Mouse (Mus musculus) midbrain, postnatal 0 days (tissue): ENCODE data around the gene F3. TPM values are rescaled to one million over a fixed set of nuclear protein-coding genes. Genes with fewer than 3 reads are reported as not detected.

Experiments used
- ATAC-seq: fragments of 200-750 bp; cut with Nextera tagmentation; 2 replicates; pipeline ENCODE4 v1.8.0; 2017; ENCODE audit warnings: moderate number of reproducible peaks, mild to moderate bottlenecking, moderate TSS enrichment, moderate library complexity; ENCODE audit not compliant: low FRiP score
- DNase-seq: peaks from one replicate; pipeline ENCODE4 v3.0.0-alpha.2; 2015; ENCODE audit warnings: low spot score
- H3K27ac ChIP-seq: fragments of 300-500 bp; sonication (generic); 2 replicates; pipeline ENCODE4 v1.5.1; 2014; ENCODE audit warnings: low read depth, mild to moderate bottlenecking, low read length, mixed read lengths
- H3K27me3 ChIP-seq: fragments of 300-500 bp; sonication (generic); 2 replicates; pipeline ENCODE4 v1.6.1; 2014; ENCODE audit warnings: low read length, control low read depth, mixed read lengths; ENCODE audit not compliant: insufficient read depth
- H3K36me3 ChIP-seq: fragments of 300-500 bp; sonication (generic); 2 replicates; pipeline ENCODE4 v1.6.1; 2014; ENCODE audit warnings: low read length, control low read depth, mixed read lengths; ENCODE audit not compliant: insufficient read depth
- H3K4me1 ChIP-seq: fragments of 300-500 bp; sonication (generic); 2 replicates; pipeline ENCODE4 v1.6.1; 2014; ENCODE audit warnings: mild to moderate bottlenecking, control low read depth, antibody characterized with exemption, low read length, mixed read lengths; ENCODE audit not compliant: insufficient read depth
- H3K4me2 ChIP-seq: fragments of 300-500 bp; sonication (generic); 2 replicates; pipeline ENCODE4 v1.6.1; 2014; ENCODE audit warnings: low read depth, mild to moderate bottlenecking, low read length, mixed read lengths; ENCODE audit not compliant: poor library complexity, severe bottlenecking
- H3K4me3 ChIP-seq: fragments of 300-500 bp; sonication (generic); 2 replicates; pipeline ENCODE4 v1.5.1; 2014; ENCODE audit warnings: low read depth, mild to moderate bottlenecking, low read length, moderate library complexity
- H3K9ac ChIP-seq: fragments of 300-500 bp; sonication (generic); replicated peaks from 2 replicates; pipeline ENCODE4 v1.6.1; 2014; ENCODE audit warnings: mild to moderate bottlenecking, low read length, moderate library complexity, mixed read lengths; ENCODE audit not compliant: poor library complexity, severe bottlenecking
- H3K9me3 ChIP-seq: fragments of 300-500 bp; sonication (generic); 2 replicates; pipeline ENCODE4 v1.6.1; 2016; ENCODE audit warnings: low read length, control low read depth
- CTCF ChIP-seq: IDR thresholded peaks from 2 replicates; pipeline ENCODE4 v1.5.1; 2016; ENCODE audit warnings: antibody characterized with exemption, mild to moderate bottlenecking
- WGBS: fragments of 180-500 bp; shearing (Covaris S2); extraction: QIAGEN DNeasy Blood & Tissue Kit; methylation state at CpG from one replicate; pipeline ENCODE4 v1.1.7; 2014; 5-methylcytosine and 5-hydroxymethylcytosine counted together
- polyA plus RNA-seq: library from polyadenylated mRNA; unstranded; fragments of >200 nt; fragmentation: Nextera tagmentation; extraction: Ambion mirVana; gene quantifications from 2 replicates; pipeline ENCODE4 v1.2.1, GENCODE M21; 2015
- total RNA-seq: library from RNA; depleted of rRNA; stranded (reverse); fragments of >200 nt; gene quantifications from 2 replicates; pipeline ENCODE4 v1.2.3, GENCODE M21; 2014

F3 gene
- total and polyA plus RNA-seq, 2 experiments from 2014 or later = 15.6 to 16.7 TPM

DNA sequence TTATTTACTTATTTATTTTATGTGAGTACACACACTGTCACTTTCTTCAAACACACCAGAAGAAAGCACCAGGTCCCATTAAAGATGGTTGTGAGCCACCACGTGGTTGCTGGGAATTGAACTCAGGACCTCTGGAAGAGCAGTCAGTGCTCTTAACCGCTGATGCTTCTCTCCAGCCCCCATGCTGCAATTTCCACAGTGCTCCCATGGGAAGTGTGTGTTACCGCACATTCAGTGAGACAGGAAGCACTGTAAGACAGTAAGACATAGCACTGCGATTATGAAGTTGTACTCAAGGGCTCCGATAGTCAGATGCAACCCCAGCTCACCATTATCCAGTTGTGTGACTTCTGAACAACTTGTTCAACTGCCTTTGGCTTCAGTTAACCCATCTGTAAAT lies 6.9 kb upstream of the F3 start:
- H3K4me1 ChIP-seq = peaks cover 3% of the 10 kb centered on the region; the same call in 1 of the 2 replicates
- no peak for ATAC-seq
- H3K27ac ChIP-seq = no peak overlapping the region

GRCm38 (mm10) chr3:121718679-121719078 lies 4.7 kb upstream of the F3 start:
- Histone ChIP-seq H3K4me2 (no peak overlapping the region), H3K4me1 (peaks cover 6% of the 10 kb centered on the region), H3K27ac (no peak overlapping the region), H3K9ac (no peak overlapping the region), H3K27me3 (no peaks in the 10 kb centered on the region), H3K4me3 (no peak overlapping the region), H3K9me3 (no peaks in the 10 kb centered on the region), H3K36me3 (no peaks in the 10 kb centered on the region)
- TF ChIP-seq CTCF = no peak
- 83% methylated on average over 8 of the region's 8 CpGs for WGBS
- ATAC-seq (no peak), DNase-seq (no peak)

More for the DNA sequence above, 6.9 kb upstream of the F3 start:
- DNase-seq = no peak
- WGBS = 90% methylated on average over 5 of the region's 5 CpGs
- Histone ChIP-seq H3K27me3 (no peaks in the 10 kb centered on the region), H3K36me3 (no peaks in the 10 kb centered on the region), H3K4me2 (no peak overlapping the region), H3K4me3 (no peak overlapping the region), H3K9me3 (no peaks in the 10 kb centered on the region), H3K9ac (no peak overlapping the region)
- no peak for TF ChIP-seq CTCF

DNA sequence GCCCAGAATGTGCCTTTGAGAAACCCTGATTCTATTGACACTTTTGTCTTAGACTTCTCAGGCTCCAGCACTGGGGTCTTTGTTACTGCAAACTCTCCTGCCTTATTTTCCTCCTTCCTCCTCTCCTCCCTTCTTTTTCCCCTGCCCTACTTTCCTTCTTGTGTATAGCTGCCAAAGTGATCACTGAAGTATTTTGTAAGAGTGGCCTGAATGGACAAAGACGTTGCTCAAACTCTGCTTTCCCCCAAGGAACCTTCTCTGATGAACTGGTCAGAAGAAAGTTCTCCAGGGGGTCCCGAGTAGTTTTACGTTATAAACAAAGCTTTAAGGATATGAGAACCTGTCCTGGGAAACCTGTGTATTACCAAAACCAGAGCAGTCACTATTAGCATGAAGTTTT lies 3.6 kb upstream of the F3 start:
- no peak overlapping the region for H3K27ac ChIP-seq
- no peak overlapping the region for H3K4me2 ChIP-seq
- peaks cover 3% of the 10 kb centered on the region; the same call in 1 of the 2 replicates for H3K4me1 ChIP-seq
- 67% methylated on average over 3 of the region's 3 CpGs for WGBS
- no peak for ATAC-seq
- H3K9me3 ChIP-seq = no peaks in the 10 kb centered on the region
- TF ChIP-seq CTCF = no peak
- DNase-seq = no peak
- H3K9ac ChIP-seq = no peak overlapping the region
- H3K27me3 ChIP-seq = no peaks in the 10 kb centered on the region
- H3K4me3 ChIP-seq = no peak overlapping the region
- no peaks in the 10 kb centered on the region for H3K36me3 ChIP-seq

- Histone ChIP-seq H3K9me3 (no peaks in the 10 kb centered on the region), H3K27ac (no peak overlapping the region), H3K27me3 (no peaks in the 10 kb centered on the region), H3K4me1 (peaks cover 3% of the 10 kb centered on the region; the same call in 1 of the 2 replicates), H3K9ac (no peak overlapping the region), H3K36me3 (no peaks in the 10 kb centered on the region), H3K4me2 (peak overlapping the region; percentile 6), H3K4me3 (no peak overlapping the region)
- WGBS = 38% methylated on average over 14 of the region's 14 CpGs
- TF ChIP-seq CTCF = no peak
- ATAC-seq (no peak), DNase-seq (peak; percentile 14)
Measured at GRCm38 (mm10) chr3:121720801-121721690, 2.3 kb upstream of the F3 start.

GRCm38 (mm10) chr3:121721691-121722070 lies 1.7 kb upstream of the F3 start:
- no peak for DNase-seq
- WGBS = 53% methylated on average over 7 of the region's 7 CpGs
- Histone ChIP-seq H3K27me3 (no peaks in the 10 kb centered on the region), H3K4me2 (peak overlapping the region; percentile 6; the same call in 1 of the 2 replicates), H3K4me3 (no peak overlapping the region), H3K9me3 (no peaks in the 10 kb centered on the region), H3K4me1 (peaks cover 3% of the 10 kb centered on the region; the same call in 1 of the 2 replicates), H3K36me3 (no peaks in the 10 kb centered on the region), H3K27ac (0 out of 2 replicates have a peak overlapping the region, but pooled peaks have one; percentile 26), H3K9ac (no peak overlapping the region)
- ATAC-seq = no peak
- no peak for TF ChIP-seq CTCF

DNA sequence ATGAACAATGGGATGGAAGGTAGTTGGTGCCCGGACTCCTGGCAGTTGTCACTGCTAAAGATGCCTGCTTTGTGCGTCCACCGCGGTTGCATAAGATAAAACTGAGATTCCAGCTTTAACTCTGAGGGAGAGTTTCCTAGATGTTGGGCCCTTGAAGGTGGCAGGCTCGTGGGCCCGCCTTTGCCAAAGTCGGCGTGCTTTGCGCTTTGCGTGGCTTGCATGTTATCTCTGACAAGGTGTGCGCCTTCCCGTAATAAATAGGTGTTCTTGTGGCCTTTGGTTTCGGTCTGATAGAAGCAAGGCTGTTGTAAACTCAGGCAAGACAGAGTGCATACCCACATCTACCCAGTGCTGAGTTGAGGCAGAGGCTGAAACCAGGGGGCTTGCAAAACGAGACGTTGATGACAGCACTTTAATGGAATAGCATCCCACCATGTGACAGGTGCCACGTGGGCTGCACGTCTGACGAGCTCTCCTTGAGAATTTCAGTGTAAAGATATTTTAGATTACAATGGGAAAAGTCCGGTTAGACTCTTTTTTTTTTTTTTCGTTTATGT lies 709 bp downstream of the F3 start:
- Histone ChIP-seq H3K27me3 (no peaks in the 10 kb centered on the region), H3K36me3 (no peaks in the 10 kb centered on the region), H3K27ac (peak overlapping the region; percentile 68), H3K9me3 (no peaks in the 10 kb centered on the region), H3K4me3 (peak overlapping the region; percentile 70), H3K9ac (peak overlapping the region; percentile 75), H3K4me2 (peak overlapping the region; percentile 71), H3K4me1 (peaks cover 3% of the 10 kb centered on the region; the same call in 1 of the 2 replicates)
- ATAC-seq = peak; percentile 78; the same call in 1 of the 2 replicates
- DNase-seq = peak; percentile 57
- 3% methylated on average over 20 of the region's 20 CpGs for WGBS
- TF ChIP-seq CTCF = no peak
